Mouse (Mus musculus): ENCODE measurements around the gene Mb.
"Not testable (repeated sequence)": the region's sequence is repeated elsewhere in the genome, so short reads cannot be mapped to it uniquely, and the experiment has no call there.

Mb gene

DNA sequence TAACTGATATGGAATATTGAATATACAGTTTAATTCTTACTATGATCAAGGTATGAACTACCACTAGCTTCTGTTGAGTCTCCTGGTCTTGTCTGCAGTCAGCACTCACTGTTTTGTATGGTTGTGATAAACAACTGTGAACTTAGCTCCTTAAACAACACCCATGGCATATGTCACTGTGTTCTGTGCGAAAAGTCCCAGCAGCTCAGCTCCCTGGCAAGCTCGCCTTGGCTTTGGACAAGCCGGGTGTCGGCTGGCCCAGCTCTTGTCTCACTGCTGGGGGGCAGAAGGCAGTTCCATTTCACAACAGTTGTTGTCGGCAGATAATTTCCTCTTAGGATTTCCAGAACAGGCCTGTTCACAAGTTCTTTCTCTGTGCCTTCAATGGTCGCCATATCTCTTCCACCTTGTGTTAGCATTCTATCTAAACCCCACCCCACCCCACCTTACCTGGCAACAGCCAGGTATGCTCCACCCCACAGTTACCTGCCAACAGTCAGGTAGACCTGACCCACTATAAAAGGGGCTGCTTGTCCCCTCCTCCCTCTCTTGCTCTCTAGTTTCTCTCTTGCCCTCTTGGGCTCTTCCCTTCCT lies 14.9 kb upstream of the Mb start:
- no peak for DNase-seq (ENCODE audit: extremely low spot score, low spot score)

- no peak for DNase-seq (ENCODE audit: extremely low spot score, low spot score)
Measured at GRCm38 (mm10) chr15:77062746-77063145, 12.3 kb upstream of the Mb start.

- DNase-seq (ENCODE audit: extremely low spot score, low spot score): not testable (repeated sequence)
Measured at GRCm38 (mm10) chr15:77059416-77059815, 8.9 kb upstream of the Mb start.

GRCm38 (mm10) chr15:77058566-77058965 lies 8.1 kb upstream of the Mb start:
- no peak for DNase-seq (ENCODE audit: extremely low spot score, low spot score)

DNA sequence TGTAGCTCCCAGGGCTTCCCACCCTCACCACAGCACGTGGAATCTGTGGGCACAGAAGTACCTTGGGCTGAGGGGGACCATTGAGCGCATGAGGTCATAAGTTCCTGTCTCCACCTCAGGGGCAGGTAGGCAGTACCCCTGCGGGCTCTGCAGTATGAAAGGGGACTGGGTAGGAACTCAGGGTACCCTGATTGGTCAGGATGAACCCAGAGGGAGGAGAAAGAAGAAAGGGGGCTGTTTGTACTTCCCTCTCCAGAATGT lies 6.3 kb upstream of the Mb start:
- no peak for DNase-seq (ENCODE audit: extremely low spot score, low spot score)

DNA sequence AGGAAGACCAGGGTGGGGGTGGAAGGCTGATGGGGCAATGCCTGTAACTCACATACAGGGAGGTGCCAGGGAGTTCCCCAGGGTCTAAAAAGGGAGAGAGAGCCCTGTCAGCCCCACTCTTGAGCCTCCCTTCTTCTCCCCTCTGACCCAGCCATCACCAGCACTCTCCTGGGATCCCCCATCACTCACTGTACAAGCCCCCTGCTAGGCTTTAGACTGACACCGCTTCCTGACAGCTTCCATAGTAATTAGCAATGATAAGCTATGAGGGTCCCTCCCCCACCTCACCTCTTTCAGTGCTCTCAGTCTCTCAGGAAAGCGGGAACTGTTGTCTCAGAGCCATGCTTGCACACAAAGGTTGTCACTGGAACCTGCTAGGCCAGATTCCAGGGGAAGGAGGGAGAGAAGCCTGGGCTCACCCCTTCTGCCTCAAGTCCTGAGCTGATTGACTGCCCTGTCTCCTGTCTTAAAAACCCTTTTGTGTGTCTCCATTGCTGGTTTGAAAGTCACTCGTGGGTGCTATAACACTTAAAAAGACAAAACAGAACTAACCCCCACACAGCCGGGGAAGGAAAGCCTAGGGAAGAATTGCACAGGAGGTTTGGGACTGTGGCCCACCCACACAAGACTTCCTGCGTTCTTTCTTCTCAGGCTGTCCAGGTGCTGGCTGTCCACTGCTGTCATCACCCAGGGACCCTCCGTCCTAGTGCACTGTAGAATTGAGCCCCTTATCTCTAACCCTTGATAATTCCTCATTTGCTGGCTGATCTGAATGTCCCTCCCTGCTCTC lies 5.7 kb upstream of the Mb start:
- no peak for DNase-seq (ENCODE audit: extremely low spot score, low spot score)

- no peak for DNase-seq (ENCODE audit: extremely low spot score, low spot score)
Measured at GRCm38 (mm10) chr15:77054611-77055175, 4.2 kb upstream of the Mb start.

- DNase-seq (ENCODE audit: extremely low spot score, low spot score): no peak
Measured at GRCm38 (mm10) chr15:77053021-77053420, 2.6 kb upstream of the Mb start.

GRCm38 (mm10) chr15:77052176-77052575 lies 1.7 kb upstream of the Mb start:
- DNase-seq (ENCODE audit: extremely low spot score, low spot score): no peak

GRCm38 (mm10) chr15:77045609-77046008 lies 4.9 kb downstream of the Mb start:
- DNase-seq (ENCODE audit: extremely low spot score, low spot score): no peak

DNA sequence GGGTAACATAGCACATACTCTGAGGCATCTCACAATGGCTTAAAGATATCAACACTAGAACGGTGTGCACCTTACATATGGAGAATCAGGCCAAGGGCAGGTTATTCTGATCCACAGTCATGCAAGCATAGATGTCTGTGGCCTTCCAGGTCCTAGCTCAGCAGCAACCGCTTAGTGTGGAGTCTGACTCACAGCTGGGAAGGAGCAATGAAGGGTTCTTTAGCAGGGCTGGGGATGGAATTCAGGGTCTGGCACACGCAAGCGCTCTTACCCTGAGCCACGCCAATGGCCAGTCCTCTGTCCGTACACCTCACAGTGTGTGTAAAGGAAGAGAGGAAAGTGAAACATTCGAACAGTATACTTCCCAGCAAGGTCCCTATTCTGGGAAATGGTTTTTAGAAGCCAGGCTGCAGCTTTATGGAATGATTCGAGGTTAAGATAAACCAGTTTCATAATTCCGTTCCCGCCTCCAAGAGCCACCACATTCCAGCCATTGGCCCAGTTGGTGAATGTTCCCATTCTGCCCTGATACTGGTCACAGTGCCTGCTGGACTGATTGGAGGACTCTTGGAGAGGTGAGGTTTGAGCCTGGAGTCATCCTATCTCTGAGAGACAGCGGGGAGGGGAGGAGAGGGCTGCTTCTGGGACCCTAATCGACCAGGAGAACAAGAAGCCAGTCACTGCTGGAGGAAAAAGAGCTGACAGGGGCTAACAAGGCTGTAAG lies 5.7 kb downstream of the Mb start, which contains the start of gene Apol6:
Gene Apol6 (plus strand): TSS at position 133 of the 724 bp plus-strand sequence.
- no peak for DNase-seq (ENCODE audit: extremely low spot score, low spot score)

- DNase-seq (ENCODE audit: extremely low spot score, low spot score): no peak
Measured at GRCm38 (mm10) chr15:77040784-77041183, 9.7 kb downstream of the Mb start.

DNA sequence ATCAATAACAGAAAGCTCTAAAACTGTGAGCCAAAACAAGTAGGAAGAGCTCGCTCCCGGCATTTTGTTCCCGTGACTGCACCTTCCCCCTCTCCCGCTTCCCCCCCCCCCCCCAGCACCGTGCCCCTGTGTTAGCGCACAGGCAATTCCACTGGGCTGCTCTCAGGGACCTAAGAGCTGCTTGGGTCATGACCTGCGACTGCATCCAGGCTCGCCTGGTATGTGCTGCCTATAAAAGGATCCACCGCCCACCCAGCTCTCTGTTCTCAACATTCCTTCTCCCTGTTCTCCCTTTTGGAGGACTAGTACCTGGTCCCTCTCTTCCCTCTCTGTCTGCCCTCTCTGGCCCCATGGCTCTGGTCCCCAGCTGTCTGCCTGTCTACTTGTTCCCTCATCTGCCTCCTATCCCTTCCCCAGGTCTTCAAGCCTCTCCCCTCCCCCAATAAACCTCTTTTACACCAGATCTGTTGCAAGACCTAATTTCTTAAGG lies 11.2 kb downstream of the Mb start:
- DNase-seq (ENCODE audit: extremely low spot score, low spot score): no peak

DNA sequence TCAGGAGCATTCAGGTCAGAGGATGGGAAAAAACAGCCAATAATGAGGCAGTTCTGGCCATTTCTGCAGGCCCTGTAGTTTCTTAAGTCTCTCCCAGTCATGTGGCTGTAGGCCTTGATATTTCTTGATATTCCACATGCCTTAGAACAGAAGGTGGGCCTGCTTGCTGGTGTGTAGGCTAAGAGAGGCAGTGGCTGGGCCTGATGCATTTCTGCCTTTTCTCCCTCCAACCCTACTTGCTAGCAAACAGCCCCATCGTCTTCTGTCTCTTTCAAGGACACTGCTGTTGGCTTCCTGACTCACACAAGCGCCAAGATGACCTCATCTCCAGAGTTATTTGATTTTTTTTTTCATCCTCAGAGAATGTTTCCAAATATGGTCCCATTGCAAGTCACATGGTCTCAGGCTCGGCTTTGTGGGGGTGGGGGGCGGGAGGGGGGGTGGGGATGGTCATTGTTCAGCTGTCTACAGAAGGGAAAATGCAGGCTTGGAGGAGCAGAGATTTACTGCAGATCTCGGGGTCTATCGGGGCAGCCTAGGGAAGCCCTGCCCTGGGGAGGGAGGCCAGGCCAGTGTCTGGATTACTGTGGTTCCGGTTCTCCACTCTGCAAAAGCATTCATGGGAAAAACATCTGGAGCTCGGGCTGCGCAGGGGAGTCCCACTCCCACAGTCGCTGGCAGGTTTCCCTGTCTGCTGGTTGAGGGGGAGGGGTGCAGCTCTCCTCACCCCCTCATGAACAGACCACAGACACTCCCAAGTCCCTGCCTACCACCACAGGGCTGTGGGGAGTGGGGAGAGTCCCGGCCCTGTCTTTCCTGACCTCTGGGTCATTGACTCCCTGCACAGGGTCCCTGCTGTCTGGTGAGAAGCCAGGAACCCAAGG lies 12.9 kb downstream of the Mb start:
- DNase-seq (ENCODE audit: extremely low spot score, low spot score): peak; percentile 67

DNA sequence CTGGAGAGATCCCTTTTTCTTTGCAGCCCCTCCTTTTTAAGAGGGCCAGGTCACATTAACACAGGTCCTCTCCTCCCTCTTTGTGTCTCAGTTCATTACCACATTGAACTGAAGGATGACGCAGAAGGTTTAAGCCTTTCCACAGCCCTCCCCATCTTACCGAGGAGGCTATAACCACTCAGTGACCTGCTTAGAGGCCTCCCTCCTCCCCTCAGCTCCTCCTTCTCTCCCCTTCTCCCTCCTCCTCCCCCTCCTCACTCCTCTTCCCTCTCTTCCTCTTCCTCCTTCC lies 13.5 kb downstream of the Mb start:
- DNase-seq (ENCODE audit: extremely low spot score, low spot score): no peak

- peak; percentile 26 for DNase-seq (ENCODE audit: extremely low spot score, low spot score)
Measured at GRCm38 (mm10) chr15:77036320-77036988, 14.0 kb downstream of the Mb start.

GRCm38 (mm10) chr15:77035643-77036042 lies 14.8 kb downstream of the Mb start:
- no peak for DNase-seq (ENCODE audit: extremely low spot score, low spot score)

DNA sequence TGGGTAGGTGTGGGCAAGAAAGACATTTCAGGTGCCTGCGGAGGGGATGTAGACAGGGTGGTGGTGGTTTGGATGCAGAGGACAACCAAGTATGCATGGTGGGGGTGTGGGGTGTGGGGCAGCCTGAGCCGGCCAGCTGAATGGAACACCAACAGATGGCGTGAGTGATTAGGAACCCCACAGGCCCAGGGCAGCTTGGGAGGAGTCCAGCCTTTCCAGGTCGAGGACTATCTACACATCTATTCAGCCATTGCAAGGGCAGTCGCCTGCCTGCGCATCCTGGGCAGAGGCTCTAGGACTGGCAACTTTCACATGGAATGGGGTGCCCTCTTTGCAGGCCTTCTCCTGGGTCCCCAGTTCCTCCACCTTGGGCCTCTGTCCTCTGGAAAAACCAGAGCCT lies 15.9 kb downstream of the Mb start:
- no peak for DNase-seq (ENCODE audit: extremely low spot score, low spot score)

GRCm38 (mm10) chr15:77031271-77031670 lies 19.2 kb downstream of the Mb start:
- no peak for DNase-seq (ENCODE audit: extremely low spot score, low spot score)

GRCm38 (mm10) chr15:77029331-77029991 lies 21.0 kb downstream of the Mb start:
- DNase-seq (ENCODE audit: extremely low spot score, low spot score): peak; percentile 70

All from neural tube, embryonic 10.5 days (tissue).